Mouse (Mus musculus): Measurements from ENCODE around the gene Gm14139.

DNA sequence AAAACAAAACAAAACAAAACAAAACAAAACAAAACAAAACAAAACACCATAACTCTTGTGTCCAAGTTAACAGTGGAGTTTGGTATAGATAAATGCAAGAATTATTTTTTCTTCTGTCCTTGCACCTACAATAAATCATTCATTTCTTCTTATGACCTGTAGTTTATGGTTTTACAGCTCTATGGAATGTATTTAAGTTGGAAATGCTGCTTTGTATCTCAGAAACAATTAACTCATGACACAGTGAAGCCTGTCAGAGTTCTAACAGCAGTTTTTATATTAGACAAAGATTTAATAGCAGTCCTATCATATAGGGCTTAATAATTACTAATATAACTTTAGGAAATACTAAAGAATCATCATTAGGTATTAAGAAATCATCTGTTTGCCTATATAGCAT is 7.7 kb upstream of the Gm14139 start:
- no peak for TF ChIP-seq CTCF (IDR thresholded peaks at IDR 0.05; ENCODE audit: borderline replicate concordance, insufficient read depth, low read length)
- TF ChIP-seq POLR2A (IDR thresholded peaks at IDR 0.05; ENCODE audit: low read depth, low read length), result no peak

Data from embryonic fibroblast, embryonic 13.5 days (primary cell).